Mouse (Mus musculus) heart, adult 2 months (tissue): Measurements from ENCODE around the gene Shc1. TPM values are rescaled to one million over a fixed set of nuclear protein-coding genes. Genes with fewer than 3 reads are reported as not detected.

Source experiments
- DNase-seq, 2 experiments: peaks; one replicate each; pipeline ENCODE4 v3.0.0; 2021
- H3K27ac ChIP-seq: fragments of 200-600 bp; 2 replicates; pipeline ENCODE4 v1.8.1; 2022
- H3K27me3 ChIP-seq: fragments of 200-500 bp; 2 replicates; pipeline ENCODE4 v1.6.1; 2012; ENCODE audit warnings: mild to moderate bottlenecking, low read length, inconsistent platforms, mixed read lengths; ENCODE audit not compliant: control insufficient read depth, insufficient read depth
- H3K36me3 ChIP-seq: fragments of 200-500 bp; 2 replicates; pipeline ENCODE4 v1.6.1; 2012; ENCODE audit warnings: low read length, inconsistent platforms; ENCODE audit not compliant: control insufficient read depth, insufficient read depth
- H3K4me1 ChIP-seq: fragments of 200-500 bp; 2 replicates; pipeline ENCODE4 v1.6.1; 2011; ENCODE audit warnings: low read length; ENCODE audit not compliant: control insufficient read depth, insufficient read depth
- H3K4me3 ChIP-seq: fragments of 200-600 bp; 2 replicates; pipeline ENCODE4 v1.8.1; 2022
- H3K79me2 ChIP-seq: fragments of 200-500 bp; replicated peaks from 2 replicates; pipeline ENCODE4 v1.6.1; 2012; ENCODE audit warnings: mild to moderate bottlenecking, inconsistent platforms, low read length, moderate library complexity, mixed read lengths; ENCODE audit not compliant: control insufficient read depth, insufficient read depth
- H3K9ac ChIP-seq: fragments of 200-500 bp; 2 replicates; pipeline ENCODE4 v1.6.1; 2012; ENCODE audit warnings: low read depth, mild to moderate bottlenecking, control low read depth, inconsistent platforms, low read length, mixed read lengths
- CTCF ChIP-seq: fragments of 200-600 bp; IDR thresholded peaks from 2 replicates; pipeline ENCODE4 v1.8.1; 2022; ENCODE audit warnings: antibody characterized with exemption, mild to moderate bottlenecking, moderate library complexity
- EP300 ChIP-seq: fragments of 200-500 bp; IDR thresholded peaks from 2 replicates; pipeline ENCODE4 v1.6.1; 2011; ENCODE audit warnings: low read depth, low read length, control low read depth; ENCODE audit not compliant: insufficient read depth
- POLR2A ChIP-seq: fragments of 200-500 bp; IDR thresholded peaks from 2 replicates; pipeline ENCODE4 v1.6.1; 2011; ENCODE audit warnings: mild to moderate bottlenecking, low read depth, low read length, control low read depth; ENCODE audit not compliant: insufficient read depth
- WGBS: fragments of 180-500 bp; shearing (Covaris S2); methylation state at CpG from one replicate; pipeline ENCODE4 v1.1.7; 2018; 5-methylcytosine and 5-hydroxymethylcytosine counted together
- intact Hi-C: fragments of 180-260 bp; cut with DNase I; formaldehyde crosslinking; loops from one replicate; pipeline ENCODE4 v1.15.1; 2025
- polyA plus RNA-seq: library from polyadenylated mRNA; depleted of rRNA; stranded (reverse); fragments of >200 nt; gene quantifications from 2 replicates; pipeline ENCODE4 v1.2.3, GENCODE M21; 2012
- total RNA-seq, 2 experiments: library from RNA; stranded (reverse); gene quantifications; 2 replicates each; pipeline ENCODE4 v1.2.3; 2021

Shc1 gene
- total and polyA plus RNA-seq, 3 experiments: 31.6 to 32.4 (median 32.0) TPM

DNA sequence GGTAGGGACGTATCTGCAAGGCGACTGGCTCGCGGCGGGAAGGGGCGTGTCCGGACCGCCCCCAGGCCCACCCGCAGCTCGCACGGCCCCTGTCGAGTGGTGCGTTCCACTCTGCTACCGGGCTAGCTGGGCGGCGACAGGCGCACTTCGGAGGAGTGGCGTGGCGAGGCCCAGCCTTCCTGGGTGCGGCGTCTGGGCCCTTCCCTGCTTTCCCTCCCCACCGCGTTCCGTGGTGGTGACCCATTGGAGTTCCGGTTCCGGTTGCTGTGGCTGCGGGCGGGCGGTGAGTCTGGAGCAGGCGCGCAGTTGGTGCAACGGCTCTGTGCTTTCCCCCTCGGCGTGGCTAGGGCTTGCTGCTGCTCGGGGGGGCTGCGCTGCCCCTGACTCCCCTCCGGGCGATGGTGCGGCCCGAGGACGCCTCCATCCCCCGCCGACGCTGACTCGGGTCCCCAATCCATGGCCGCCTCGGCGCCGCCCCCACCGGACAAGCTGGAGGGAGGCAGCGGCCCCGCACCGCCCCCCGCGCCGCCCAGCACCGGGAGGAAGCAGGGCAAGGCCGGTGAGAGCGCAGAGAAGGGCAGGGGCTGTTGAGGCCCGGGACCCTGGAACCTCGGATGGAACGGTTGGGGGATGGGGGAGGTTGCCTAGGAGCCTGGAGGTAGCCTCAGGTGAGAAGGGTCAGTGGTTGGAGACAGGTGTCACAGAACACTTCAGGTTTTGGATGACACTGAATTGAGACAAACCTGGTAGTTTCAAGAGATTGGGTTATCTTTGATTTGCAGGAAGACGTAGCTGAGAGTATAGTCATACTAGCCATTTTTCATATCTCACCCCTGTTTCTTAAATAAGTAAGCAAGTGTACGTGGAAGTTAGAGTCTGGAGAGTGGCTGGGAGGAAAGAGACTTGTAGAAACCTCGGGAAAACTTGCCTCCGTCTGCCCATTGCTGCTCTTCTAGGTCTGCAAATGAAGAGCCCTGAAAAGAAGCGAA is 12.2 kb downstream of the Shc1 start, which contains the start of gene Pygo2:
TSS of gene Pygo2 (plus strand) at position 44 of the 989 bp plus-strand sequence.
- Histone ChIP-seq H3K27me3 (no peaks in the 10 kb centered on the region), H3K9ac (peak within 1 kb of the TSS; percentile 96), H3K36me3 (peaks cover 3% of the 10 kb centered on the region; the same call in 1 of the 2 replicates), H3K79me2 (peaks cover 2% of the 10 kb centered on the region; the same call in 1 of the 2 replicates), H3K4me3 (peak within 1 kb of the TSS; percentile 95), H3K27ac (peak within 1 kb of the TSS; percentile 85), H3K4me1 (no peaks in the 10 kb centered on the region)
- WGBS: 2% methylated on average over 68 of the region's 68 CpGs
- TF ChIP-seq CTCF (no peak; the same call in 1 of the 2 replicates), EP300 (peak; percentile 75; the same call in 1 of the 2 replicates), POLR2A (peak; percentile 84)
- intact Hi-C loops: loop anchor here (1.0 to 2.0 kb wide), 2 partner anchors 28 to 35 kb away; no protein-coding TSS in a partner anchor
- DNase-seq: peak; percentile 95 to 98

- Histone ChIP-seq H3K4me1 (peaks cover 5% of the 10 kb centered on the region), H3K4me3 (no peak overlapping the region), H3K79me2 (peaks cover 3% of the 10 kb centered on the region; the same call in 1 of the 2 replicates), H3K36me3 (peaks cover 3% of the 10 kb centered on the region; the same call in 1 of the 2 replicates), H3K27me3 (no peaks in the 10 kb centered on the region), H3K27ac (no peak overlapping the region), H3K9ac (no peak overlapping the region)
- WGBS: 95% methylated on average over 8 of the region's 8 CpGs
- intact Hi-C loops: no loop called here
- TF ChIP-seq CTCF (no peak), EP300 (no peak), POLR2A (no peak)
- DNase-seq: no peak
Measured at GRCm38 (mm10) chr3:89432606-89433005, 14.4 kb downstream of the Shc1 start.

- DNase-seq: no peak
- Histone ChIP-seq H3K9ac (no peak overlapping the region), H3K36me3 (peaks cover 3% of the 10 kb centered on the region; the same call in 1 of the 2 replicates), H3K27me3 (no peaks in the 10 kb centered on the region), H3K27ac (no peak overlapping the region), H3K4me1 (peaks cover 5% of the 10 kb centered on the region), H3K4me3 (no peak overlapping the region), H3K79me2 (peaks cover 3% of the 10 kb centered on the region; the same call in 1 of the 2 replicates)
- TF ChIP-seq POLR2A: no peak
- no peak for TF ChIP-seq EP300
- TF ChIP-seq CTCF: no peak
- 73% methylated on average over 11 of the region's 11 CpGs for WGBS
- intact Hi-C loops: no loop called here
Measured at GRCm38 (mm10) chr3:89434532-89434931, 16.3 kb downstream of the Shc1 start.

GRCm38 (mm10) chr3:89435041-89435440 is 16.8 kb downstream of the Shc1 start:
- Histone ChIP-seq H3K27me3 (no peaks in the 10 kb centered on the region), H3K4me3 (no peak overlapping the region), H3K4me1 (peaks cover 5% of the 10 kb centered on the region), H3K9ac (no peak overlapping the region), H3K79me2 (peaks cover 3% of the 10 kb centered on the region; the same call in 1 of the 2 replicates), H3K36me3 (peaks cover 3% of the 10 kb centered on the region; the same call in 1 of the 2 replicates), H3K27ac (no peak overlapping the region)
- DNase-seq: no peak
- WGBS: 76% methylated on average over 7 of the region's 7 CpGs
- TF ChIP-seq CTCF (no peak), EP300 (no peak)
- intact Hi-C loops: no loop called here

GRCm38 (mm10) chr3:89436176-89437113 is 18.2 kb downstream of the Shc1 start, which contains the start of gene Pbxip1:
Gene Pbxip1 (plus strand): TSS chr3:89436706.
- TF ChIP-seq EP300 (no peak), CTCF (no peak), POLR2A (peak; percentile 92)
- Histone ChIP-seq H3K9ac (peak within 1 kb of the TSS; percentile 69), H3K4me3 (peak within 1 kb of the TSS; percentile 52), H3K4me1 (peaks cover 8% of the 10 kb centered on the region), H3K79me2 (0 out of 2 replicates have a peak, but pooled peaks cover 1% of the 10 kb centered on the region), H3K36me3 (peaks cover under 1% of the 10 kb centered on the region; the same call in 1 of the 2 replicates), H3K27me3 (no peaks in the 10 kb centered on the region), H3K27ac (peak within 1 kb of the TSS; percentile 91)
- 6% methylated on average over 16 of the region's 16 CpGs for WGBS
- intact Hi-C loops: loop anchor here (2.0 kb wide), 1 partner anchor 18 kb away; the partner anchor contains the start of genes Cks1b and Shc1
- DNase-seq: peak; percentile 72 to 80
